Mouse (Mus musculus) forebrain, postnatal 0 days (tissue): Measurements from ENCODE around the gene Fam81a. TPM values are rescaled to one million over a fixed set of nuclear protein-coding genes. Genes with fewer than 3 reads are reported as not detected.

ENCODE experiments used
- ATAC-seq: fragments of 200-750 bp; cut with Nextera tagmentation; 2 replicates; pipeline ENCODE4 v1.8.0; 2017; ENCODE audit warnings: mild to moderate bottlenecking, moderate library complexity
- DNase-seq: peaks from one replicate; pipeline ENCODE4 v3.0.0-alpha.2; 2015
- H3K27ac ChIP-seq: fragments of 300-500 bp; sonication (generic); 2 replicates; pipeline ENCODE4 v1.5.1; 2014; ENCODE audit warnings: low read depth, mild to moderate bottlenecking, antibody characterized with exemption, low read length, moderate library complexity, mixed read lengths
- H3K27me3 ChIP-seq: fragments of 300-500 bp; sonication (generic); 2 replicates; pipeline ENCODE4 v1.6.1; 2014; ENCODE audit warnings: mild to moderate bottlenecking, low read length, mixed read lengths; ENCODE audit not compliant: insufficient read depth
- H3K36me3 ChIP-seq: fragments of 300-500 bp; sonication (generic); 2 replicates; pipeline ENCODE4 v1.6.1; 2014; ENCODE audit warnings: mild to moderate bottlenecking, moderate library complexity; ENCODE audit not compliant: insufficient read depth
- H3K4me1 ChIP-seq: fragments of 300-500 bp; sonication (generic); 2 replicates; pipeline ENCODE4 v1.6.1; 2014; ENCODE audit warnings: antibody characterized with exemption; ENCODE audit not compliant: insufficient read depth
- H3K4me2 ChIP-seq: fragments of 300-500 bp; sonication (generic); 2 replicates; pipeline ENCODE4 v1.6.1; 2014; ENCODE audit warnings: low read depth, mild to moderate bottlenecking, moderate library complexity
- H3K4me3 ChIP-seq: fragments of 300-500 bp; sonication (generic); 2 replicates; pipeline ENCODE4 v1.5.1; 2014; ENCODE audit warnings: low read depth, low read length, mixed read lengths
- H3K9ac ChIP-seq: fragments of 300-500 bp; sonication (generic); 2 replicates; pipeline ENCODE4 v1.6.1; 2014; ENCODE audit warnings: mild to moderate bottlenecking
- H3K9me3 ChIP-seq: fragments of 300-500 bp; sonication (generic); 2 replicates; pipeline ENCODE4 v1.6.1; 2016; ENCODE audit warnings: low read length
- CTCF ChIP-seq: sonication (generic); IDR thresholded peaks from 2 replicates; pipeline ENCODE4 v1.5.1; 2016; ENCODE audit warnings: antibody characterized with exemption, control low read depth, low read depth
- WGBS: fragments of 180-500 bp; shearing (Covaris S2); extraction: QIAGEN DNeasy Blood & Tissue Kit; methylation state at CpG from one replicate; pipeline ENCODE4 v1.1.7; 2014; 5-methylcytosine and 5-hydroxymethylcytosine counted together
- polyA plus RNA-seq: library from polyadenylated mRNA; unstranded; fragments of >200 nt; fragmentation: Nextera tagmentation; extraction: Ambion mirVana; gene quantifications from 2 replicates; pipeline ENCODE4 v1.2.1, GENCODE M21; 2015
- total RNA-seq: library from RNA; depleted of rRNA; stranded (reverse); fragments of >200 nt; gene quantifications from 2 replicates; pipeline ENCODE4 v1.2.3, GENCODE M21; 2014; rRNA removed

Gene Fam81a
- total and polyA plus RNA-seq, 2 experiments from 2014 or later, result 25.6 to 29.4 TPM

- Histone ChIP-seq H3K9ac (no peak overlapping the region), H3K4me1 (no peaks in the 10 kb centered on the region), H3K4me2 (no peak overlapping the region), H3K9me3 (no peaks in the 10 kb centered on the region), H3K27ac (no peak overlapping the region), H3K27me3 (no peaks in the 10 kb centered on the region), H3K4me3 (no peak overlapping the region), H3K36me3 (no peaks in the 10 kb centered on the region)
- no peak for TF ChIP-seq CTCF
- ATAC-seq (no peak), DNase-seq (no peak)
- WGBS, result 81% methylated on average over 6 of the region's 6 CpGs
Observed at GRCm38 (mm10) chr9:70039597-70040385, 102.6 kb downstream of the Fam81a start.

Other genes with a start within 250 kb of the Fam81a start
- 69.4 and 75.0 TPM in 2 replicates for gene Bnip2, start 153.1 kb downstream of the Fam81a start, total RNA-seq
- gene Bnip2, start 153.1 kb downstream of the Fam81a start, polyA plus RNA-seq, result 48.5 and 53.2 TPM in 2 replicates
- gene Gtf2a2, start 130.0 kb downstream of the Fam81a start, total RNA-seq, result 139 and 206 TPM in 2 replicates
- 257 and 317 TPM in 2 replicates for gene Gtf2a2, start 130.0 kb downstream of the Fam81a start, polyA plus RNA-seq
- not detected in 2 replicates for gene Gcnt3, start 104.5 kb downstream of the Fam81a start, total RNA-seq
- gene Gcnt3, start 104.5 kb downstream of the Fam81a start, polyA plus RNA-seq, result not detected in 2 replicates
- gene Myo1e, start 64.8 kb upstream of the Fam81a start, total RNA-seq, result 4.6 and 6.2 TPM in 2 replicates
- gene Myo1e, start 64.8 kb upstream of the Fam81a start, polyA plus RNA-seq, result 2.2 and 3.6 TPM in 2 replicates